Mouse (Mus musculus) cerebellum, postnatal 14 days (tissue): ENCODE data around the gene Tgfbr3.

Source experiments
- DNase-seq, 2 experiments: peaks; one replicate each; pipeline ENCODE4 v3.0.0; 2021; ENCODE audit warnings: mixed read lengths in 2 of 2

The Tgfbr3 gene

DNA sequence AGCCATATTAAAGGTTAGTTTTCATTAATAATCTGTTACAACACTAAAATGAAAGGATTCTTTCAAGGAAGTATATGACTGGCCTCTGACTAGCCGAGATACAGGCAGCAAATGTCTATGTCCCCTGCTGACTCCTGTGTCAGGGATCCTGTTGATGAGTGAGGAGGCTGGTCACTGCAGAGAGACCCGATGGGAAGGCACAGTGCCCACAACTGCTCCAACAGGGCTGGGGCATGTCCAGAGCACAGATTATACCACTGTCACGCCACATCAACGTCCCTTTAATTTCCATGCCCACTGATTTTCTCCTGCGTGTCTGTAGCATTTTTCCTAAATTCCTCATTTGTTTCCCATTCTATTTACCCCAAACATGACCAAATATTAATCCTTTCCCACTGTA is 146.0 kb downstream of the Tgfbr3 start:
- peak; percentile 59 to 63 for DNase-seq

- no peak for DNase-seq
Observed at GRCm38 (mm10) chr5:107142791-107143190, 146.6 kb downstream of the Tgfbr3 start.

- no peak for DNase-seq
Observed at GRCm38 (mm10) chr5:107141375-107141774, 148.1 kb downstream of the Tgfbr3 start.

GRCm38 (mm10) chr5:107139800-107140651 is 149.4 kb downstream of the Tgfbr3 start:
- no peak for DNase-seq

- DNase-seq: no peak
Observed at GRCm38 (mm10) chr5:107133336-107133735, 156.1 kb downstream of the Tgfbr3 start.

DNA sequence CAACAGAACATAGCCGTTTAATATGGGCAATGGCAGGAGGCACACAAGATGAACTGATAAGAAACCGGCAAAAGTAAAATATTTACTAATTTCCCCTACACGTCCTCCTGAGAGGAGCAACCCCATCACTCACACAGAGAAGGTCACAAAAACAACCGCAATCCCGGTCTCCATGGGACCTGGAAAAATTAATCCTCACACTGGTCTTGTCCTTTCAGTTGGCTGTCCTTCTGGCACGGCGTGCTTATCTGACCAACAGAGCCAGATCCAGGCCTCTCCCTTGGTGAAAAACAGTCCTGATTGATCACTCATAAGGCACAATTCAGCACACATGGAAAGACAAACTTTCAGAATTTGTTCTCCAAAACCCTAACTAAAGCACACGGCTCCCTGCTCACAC is 157.2 kb downstream of the Tgfbr3 start:
- DNase-seq: no peak

DNA sequence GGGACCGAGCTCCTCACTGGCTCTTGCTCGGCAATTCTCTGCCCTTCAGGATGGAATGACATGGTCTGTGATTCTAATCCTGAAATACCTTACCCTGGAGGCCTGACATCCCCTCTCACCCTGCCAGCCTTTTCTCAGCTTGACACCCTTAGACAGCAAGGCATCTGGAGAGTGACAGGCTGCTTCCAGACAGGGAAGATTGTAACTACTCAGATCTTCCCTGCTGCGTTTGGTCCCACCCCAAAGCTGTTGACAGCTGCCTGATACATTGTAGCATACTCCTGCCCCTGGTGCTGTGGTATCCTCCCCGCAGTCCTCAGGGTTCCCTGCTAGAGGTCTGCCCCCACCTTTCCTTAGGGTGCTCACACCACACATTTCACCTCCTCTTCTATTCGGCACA is 160.1 kb downstream of the Tgfbr3 start:
- DNase-seq: no peak

GRCm38 (mm10) chr5:107126561-107126960 is 162.9 kb downstream of the Tgfbr3 start:
- DNase-seq: peak in 1 of 2 experiments; percentile 40

DNA sequence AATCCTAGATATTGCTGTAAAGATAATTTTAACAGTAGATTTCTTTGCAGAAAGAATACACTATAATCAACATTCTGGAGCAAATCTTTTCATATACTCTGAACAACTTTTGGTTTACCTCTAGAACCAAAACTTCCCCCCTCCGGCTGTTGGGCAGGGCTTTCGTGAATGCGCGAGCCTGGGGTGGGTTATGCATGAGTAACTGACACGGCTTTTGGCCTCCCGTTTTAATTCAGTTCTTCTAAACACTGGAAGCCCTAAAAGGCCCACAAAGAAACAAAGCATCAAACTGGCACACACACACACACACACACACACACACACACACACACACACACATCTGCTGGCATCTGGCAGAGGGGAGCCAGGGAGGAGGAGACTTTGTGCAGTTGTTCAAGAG is 164.3 kb downstream of the Tgfbr3 start:
- no peak for DNase-seq

DNA sequence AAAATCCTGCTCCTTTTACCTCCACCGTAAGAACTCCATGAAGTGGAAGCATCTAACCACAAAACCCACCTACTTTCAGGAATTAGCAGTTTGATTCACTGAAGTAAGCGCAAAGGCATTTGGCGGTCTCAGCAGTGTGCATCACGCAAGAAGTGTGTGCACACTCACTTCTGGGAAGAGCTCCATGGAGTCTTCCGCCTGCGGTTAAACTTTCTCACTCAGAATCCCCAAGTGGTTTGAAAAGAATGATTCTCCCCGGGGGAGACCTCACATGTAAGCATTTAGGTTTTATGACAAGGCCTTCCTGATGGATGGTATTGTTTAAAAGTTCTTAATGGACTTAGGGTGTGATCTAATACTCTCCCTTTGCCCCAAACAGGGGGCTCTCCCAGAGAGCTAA is 164.9 kb downstream of the Tgfbr3 start:
- no peak for DNase-seq

GRCm38 (mm10) chr5:107122622-107123021 is 166.8 kb downstream of the Tgfbr3 start:
- no peak for DNase-seq

DNA sequence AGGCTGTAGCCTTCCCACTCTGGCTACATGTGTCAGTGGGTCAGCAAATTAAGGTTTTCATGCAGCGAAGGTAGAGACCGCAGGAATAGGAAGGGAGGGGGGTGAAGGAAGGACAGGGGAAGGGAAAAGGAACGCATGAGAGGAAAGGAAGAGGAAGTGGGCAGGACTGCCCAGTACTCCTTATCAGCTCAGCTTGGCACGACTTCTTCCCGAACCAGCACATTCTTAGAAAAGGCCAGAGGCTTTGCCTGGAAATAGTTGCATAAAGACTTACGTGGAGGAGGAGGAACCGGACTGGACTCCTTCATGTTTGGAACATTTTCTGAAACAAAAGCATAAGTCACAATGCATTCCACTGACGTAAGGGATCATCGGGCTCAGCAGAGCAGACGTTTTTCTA is 168.3 kb downstream of the Tgfbr3 start:
- no peak for DNase-seq

DNA sequence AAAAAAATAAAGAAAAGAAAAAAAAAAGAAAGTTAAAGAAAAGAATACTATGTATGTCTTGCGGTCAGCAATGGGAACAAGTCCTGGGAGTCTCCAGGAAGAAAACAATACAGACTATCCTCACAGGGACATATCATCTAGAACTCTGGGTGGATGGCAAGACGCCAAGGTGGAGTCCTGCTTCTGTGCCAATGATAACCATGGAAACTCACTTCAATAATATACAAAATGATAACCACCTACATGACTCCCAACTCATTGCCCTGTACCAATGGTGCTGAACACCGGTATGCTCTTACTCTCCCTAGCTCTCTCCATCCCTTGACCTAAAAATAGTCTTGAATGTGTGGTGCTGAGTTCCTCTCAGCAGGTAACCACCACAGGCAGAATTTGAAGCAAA is 168.8 kb downstream of the Tgfbr3 start:
- DNase-seq: peak; percentile 53 to 56

DNA sequence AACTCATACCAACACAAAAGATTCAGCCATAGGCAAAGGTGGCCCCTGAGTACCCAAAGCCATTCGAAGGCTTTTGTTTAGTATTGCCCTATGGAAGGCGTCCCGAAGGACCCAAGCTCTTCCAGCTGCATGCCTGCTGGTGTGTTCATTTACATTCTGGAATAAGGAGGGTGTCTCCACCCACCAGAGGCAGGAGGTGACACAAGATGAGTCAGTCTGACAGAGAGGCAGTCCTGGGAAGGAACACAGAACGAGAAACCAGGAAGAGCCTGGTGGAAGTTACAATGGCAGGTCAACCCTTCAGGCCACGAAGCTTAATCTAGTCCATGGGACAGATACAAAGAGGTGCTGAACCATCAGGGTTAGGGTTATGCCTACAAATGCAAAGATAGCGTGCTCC is 169.5 kb downstream of the Tgfbr3 start:
- DNase-seq: no peak

DNA sequence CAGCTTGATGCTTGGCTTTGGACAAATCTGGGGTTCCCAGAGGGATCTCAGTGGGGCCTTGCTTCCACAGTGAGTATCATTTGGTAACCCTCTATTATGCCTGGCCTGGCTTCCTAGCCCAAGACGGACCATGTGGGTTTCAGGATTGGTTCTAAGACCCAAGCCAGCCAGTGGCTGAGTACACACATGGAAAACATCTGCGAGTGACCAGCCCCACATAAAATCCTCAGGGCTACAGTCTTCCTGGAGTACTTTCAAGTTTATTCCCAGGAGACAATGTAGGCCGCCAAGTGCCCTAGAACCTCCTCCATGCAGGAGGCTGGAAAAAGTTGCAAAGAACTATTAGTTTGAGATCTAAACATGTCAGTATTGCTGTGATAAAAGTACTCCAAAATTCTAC is 172.6 kb downstream of the Tgfbr3 start:
- DNase-seq: no peak

GRCm38 (mm10) chr5:107112656-107113275 is 176.7 kb downstream of the Tgfbr3 start:
- DNase-seq: no peak

GRCm38 (mm10) chr5:107111802-107112201 is 177.6 kb downstream of the Tgfbr3 start:
- DNase-seq: no peak

GRCm38 (mm10) chr5:107110880-107111520 is 178.4 kb downstream of the Tgfbr3 start:
- peak; percentile 26 to 48 for DNase-seq

DNA sequence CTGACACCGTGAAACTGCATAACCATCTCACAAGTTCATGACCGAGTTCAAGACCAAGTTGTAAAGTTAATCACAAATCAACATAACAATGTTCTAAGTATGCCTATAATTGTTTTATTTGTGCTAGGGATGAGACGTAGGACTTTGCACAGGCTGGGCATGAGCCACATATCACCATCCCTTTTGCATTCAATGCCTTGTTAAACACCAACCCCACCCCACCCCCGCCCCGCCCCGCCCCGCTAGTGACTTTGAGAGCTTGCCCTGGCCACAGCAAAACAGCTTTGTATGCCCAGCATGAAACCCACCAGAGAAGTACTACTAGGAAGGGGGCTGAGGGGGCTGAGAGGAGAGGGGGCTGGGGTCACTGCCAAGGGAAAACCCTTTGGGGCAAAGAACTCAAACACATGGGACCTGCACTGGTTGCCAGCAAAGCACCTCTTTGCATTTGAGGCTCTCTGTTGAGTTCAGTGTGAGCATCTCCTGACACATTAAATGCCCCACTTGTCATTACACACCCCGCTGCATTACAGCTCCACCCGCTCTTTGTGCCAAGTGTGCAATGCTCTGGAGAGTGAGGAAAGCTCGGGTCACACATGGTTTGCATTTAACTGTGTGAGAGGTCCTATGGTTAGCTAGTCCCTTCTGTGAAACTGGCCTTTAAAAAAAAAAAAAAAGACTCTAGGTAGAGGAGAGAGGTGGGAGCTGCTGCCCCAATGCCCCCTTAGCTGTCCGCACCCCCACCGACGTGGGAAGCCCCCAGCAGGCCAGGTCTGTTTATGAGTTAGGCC is 179.1 kb downstream of the Tgfbr3 start:
- no peak for DNase-seq

- peak in 1 of 2 experiments; percentile 48 for DNase-seq
Observed at GRCm38 (mm10) chr5:107109416-107109815, 180.0 kb downstream of the Tgfbr3 start.

DNA sequence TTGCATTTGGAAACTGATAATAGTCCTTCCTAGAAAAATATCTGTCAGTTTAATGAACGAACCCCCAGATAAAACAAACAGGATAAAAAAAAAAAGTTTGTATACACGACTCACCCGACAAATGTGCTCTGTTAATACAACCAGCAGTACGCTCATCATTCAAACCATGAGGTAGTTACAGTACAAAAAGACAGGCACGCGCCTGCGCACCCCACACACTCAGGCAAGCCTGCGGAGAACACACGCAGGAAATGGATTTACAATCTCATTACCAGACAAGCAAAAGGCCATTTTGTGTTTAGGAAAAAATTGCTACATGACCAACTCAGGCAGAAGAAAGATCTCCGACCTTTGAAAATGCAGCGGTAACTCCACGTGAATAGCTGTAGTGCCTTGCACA is 182.6 kb downstream of the Tgfbr3 start:
- DNase-seq: no peak

- DNase-seq: no peak
Observed at GRCm38 (mm10) chr5:107106139-107106538, 183.3 kb downstream of the Tgfbr3 start.

- DNase-seq: peak; percentile 52 to 58
Observed at GRCm38 (mm10) chr5:107103591-107103990, 185.8 kb downstream of the Tgfbr3 start.
